Mouse (Mus musculus) lung, postnatal 36 days (tissue): ENCODE data around the gene Olfr355.

Source experiments
- DNase-seq: peaks from one replicate; pipeline ENCODE4 v3.0.0; 2022; ENCODE audit warnings: mixed read lengths

The Olfr355 gene

DNA sequence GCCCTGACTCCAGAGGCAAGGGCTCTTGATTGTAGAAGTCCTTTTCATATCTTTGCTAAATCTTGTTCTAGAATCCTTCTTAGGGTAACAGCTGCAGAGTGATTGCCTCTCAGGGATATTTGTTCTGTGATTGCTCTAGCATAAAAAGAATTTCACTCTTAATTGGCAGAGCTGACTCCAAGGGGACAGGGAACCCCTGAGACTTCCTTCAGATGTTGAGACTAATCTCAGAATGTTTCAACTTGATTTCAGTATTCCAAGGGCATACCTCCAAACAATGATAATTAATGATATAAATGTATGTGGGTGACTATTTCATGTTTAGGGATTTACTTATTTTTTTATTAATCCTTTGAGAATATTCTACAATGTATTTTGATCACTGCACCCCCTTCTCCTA, at the start of gene Olfr355:
Gene Olfr355, minus strand, starts transcription at position 101 of the 400 bp plus-strand sequence.
- DNase-seq = no peak

DNA sequence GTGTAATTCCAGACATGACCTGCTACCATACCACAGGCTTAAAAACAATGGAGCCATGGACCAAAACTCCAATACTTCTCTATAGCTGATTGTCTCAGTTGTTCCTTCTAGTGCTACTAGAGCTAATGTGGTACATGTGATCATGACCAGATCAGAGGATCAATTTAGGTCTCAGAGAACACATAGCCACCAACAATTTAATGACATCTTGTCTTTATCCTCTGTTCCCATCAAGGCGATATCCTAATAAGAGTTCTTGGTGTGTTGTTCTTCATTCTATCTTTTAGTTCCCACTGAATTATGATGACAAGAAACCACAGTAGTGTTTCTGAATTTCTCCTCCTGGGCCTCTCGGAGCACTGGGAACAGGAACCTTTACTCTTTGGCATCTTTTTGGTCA, 8.1 kb upstream of the Olfr355 start, which contains the start of gene Olfr356:
Gene Olfr356, plus strand, starts transcription at position 301 of the 400 bp plus-strand sequence.
- DNase-seq = no peak

DNA sequence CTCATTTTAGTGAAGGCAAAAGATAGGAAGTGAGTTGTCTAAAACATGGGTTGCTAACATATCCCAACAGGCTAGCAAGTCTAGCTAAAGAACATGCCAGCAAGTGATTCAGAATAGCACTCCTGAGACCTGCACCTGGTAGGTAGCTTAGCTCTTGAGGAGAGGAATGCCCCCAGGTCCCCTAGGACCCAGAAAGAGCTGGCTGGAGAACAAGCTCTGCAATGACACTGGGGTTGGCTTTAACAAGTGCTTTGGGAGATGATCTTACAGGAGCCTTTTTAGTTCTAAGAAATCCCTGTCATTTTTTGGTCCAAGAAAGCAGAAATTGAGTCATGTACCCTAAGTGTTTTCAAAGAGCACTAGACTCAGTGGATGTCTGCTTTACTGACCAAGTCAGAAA, 23.3 kb downstream of the Olfr355 start, which contains the start of gene Olfr354:
Gene Olfr354, plus strand, starts transcription at position 301 of the 400 bp plus-strand sequence.
- DNase-seq = no peak

DNA sequence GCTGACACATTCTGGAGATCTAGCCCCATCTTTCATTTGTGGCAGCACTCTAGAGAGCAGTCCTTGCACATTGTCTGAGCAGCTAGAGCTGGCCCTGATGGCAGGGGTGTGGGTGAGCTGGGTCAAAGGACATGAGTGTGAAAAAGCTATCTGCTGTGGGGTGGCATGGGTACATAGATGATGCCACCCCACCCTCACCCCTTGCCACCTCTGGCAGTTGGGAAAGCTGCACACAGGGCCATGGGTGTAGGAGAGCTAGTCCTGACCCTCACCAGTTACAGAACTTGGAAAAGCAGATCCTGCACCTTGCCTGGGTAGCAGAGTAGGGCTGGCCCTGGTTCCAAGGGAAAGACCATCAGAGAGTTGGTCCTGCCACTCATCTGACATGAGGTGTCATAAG, 31.6 kb downstream of the Olfr355 start:
- DNase-seq = no peak

DNA sequence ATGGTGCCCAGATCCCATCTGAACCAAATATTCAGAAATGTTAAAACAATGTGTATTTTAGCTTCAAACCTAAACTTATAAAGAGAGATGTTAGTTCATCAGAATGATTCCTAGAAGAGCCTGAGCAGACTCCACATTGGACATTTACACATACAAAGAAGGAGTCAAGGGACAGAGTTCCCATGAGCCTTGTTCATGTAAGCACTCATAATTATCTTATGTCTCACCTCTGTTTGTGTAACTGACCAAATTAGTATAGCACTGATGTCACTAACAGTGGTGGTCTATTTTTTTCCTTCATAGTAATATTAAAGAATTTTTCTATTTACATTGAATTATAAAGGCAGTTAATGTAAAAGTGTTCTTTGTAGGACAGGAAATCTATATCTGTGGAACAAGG, 35.9 kb downstream of the Olfr355 start, which contains the start of gene Olfr353:
Gene Olfr353, minus strand, starts transcription at position 101 of the 400 bp plus-strand sequence.
- no peak for DNase-seq
